Mouse (Mus musculus) neutrophil, adult 83 days (primary cell): ENCODE data around the gene Tufm. TPM values are rescaled to one million over a fixed set of nuclear protein-coding genes. Genes with fewer than 3 reads are reported as not detected.

Source experiments
- total RNA-seq, 2 experiments: library from RNA; stranded (reverse); gene quantifications; one replicate each; pipeline ENCODE4 v1.2.4; 2023

Tufm gene
- 10 to 100 TPM; 30.1 to 31.2 TPM for total RNA-seq

GRCm38 (mm10) chr7:126487052-126487483, at the start of gene Tufm:
TSS of gene Tufm (plus strand) at chr7:126487361.

GRCm38 (mm10) chr7:126463004-126463403, 24.2 kb upstream of the Tufm start, which contains the start of gene Atp2a1:
TSS of gene Atp2a1 (minus strand) at chr7:126463108.

GRCm38 (mm10) chr7:126474993-126475581, 12.1 kb upstream of the Tufm start, which contains the start of gene Sh2b1:
TSS of gene Sh2b1 (minus strand) at chr7:126475424.

GRCm38 (mm10) chr7:126503273-126503878, 16.2 kb downstream of the Tufm start, which contains the start of gene Atxn2l:
TSS of gene Atxn2l (minus strand) at chr7:126503437.

Other genes with a start within 250 kb of the Tufm start
- 1 to 10 TPM; 5.5 to 9.2 TPM for gene Sbk1, start 214.7 kb upstream of the Tufm start, total RNA-seq
- gene Lat, start 117.8 kb upstream of the Tufm start, total RNA-seq = 1 to 10 TPM; 1.8 to 2.1 TPM
- gene Spns1, start 109.9 kb upstream of the Tufm start, total RNA-seq = 10 to 100 TPM; 26.2 to 32.1 TPM
- 10 to 100 TPM; 12.3 to 17.8 TPM for gene Nfatc2ip, start 90.6 kb upstream of the Tufm start, total RNA-seq
- gene Cd19, start 72.5 kb upstream of the Tufm start, total RNA-seq = 1 to 10 TPM; 2.3 to 2.8 TPM
- gene Rabep2, start 58.6 kb upstream of the Tufm start, total RNA-seq = 10 to 100 TPM; 15.2 to 15.5 TPM
- gene Atp2a1, start 24.3 kb upstream of the Tufm start, total RNA-seq = 1 to 10 TPM; 1.3 to 1.4 TPM
- 10 to 100 TPM; 43.2 to 49.3 TPM for gene Sh2b1, start 11.9 kb upstream of the Tufm start, total RNA-seq
- 100 to 1,000 TPM; 131 to 140 TPM for gene Atxn2l, start 16.1 kb downstream of the Tufm start, total RNA-seq
- 100 to 1,000 TPM in 1 of 2 experiments, 10 to 100 TPM in 1; 98.6 to 102 TPM for gene Eif3c, start 79.0 kb downstream of the Tufm start, total RNA-seq
- gene Apobr, start 97.6 kb downstream of the Tufm start, total RNA-seq = 100 to 1,000 TPM; 158 to 171 TPM
- gene Cln3, start 98.5 kb downstream of the Tufm start, total RNA-seq = 100 to 1,000 TPM; 266 to 298 TPM
- 1 to 10 TPM; 4.0 to 5.3 TPM for gene Il27, start 107.6 kb downstream of the Tufm start, total RNA-seq
- gene Nupr1, start 143.5 kb downstream of the Tufm start, total RNA-seq = 10 to 100 TPM; 14.0 to 14.9 TPM
- gene Sgf29, start 161.9 kb downstream of the Tufm start, total RNA-seq = 10 to 100 TPM; 19.9 to 25.7 TPM
- gene Sult1a1, start 189.1 kb downstream of the Tufm start, total RNA-seq = under 1 TPM; 0.60 to 0.61 TPM
- gene Bola2, start 208.0 kb downstream of the Tufm start, total RNA-seq = 10 to 100 TPM; 58.9 to 61.6 TPM
- gene Slx1b, start 208.4 kb downstream of the Tufm start, total RNA-seq = 10 to 100 TPM in 1 of 2 experiments, 1 to 10 TPM in 1; 9.9 to 11.5 TPM
- 1,000 to 10,000 TPM; 1,654 to 1,761 TPM for gene Coro1a, start 220.4 kb downstream of the Tufm start, total RNA-seq